Mouse (Mus musculus) heart, adult 2 months (tissue): Measurements from ENCODE around the gene Sacs.

Source experiments
- CTCF ChIP-seq: fragments of 200-600 bp; IDR thresholded peaks from 2 replicates; pipeline ENCODE4 v1.8.1; 2022; ENCODE audit warnings: antibody characterized with exemption, mild to moderate bottlenecking, moderate library complexity
- POLR2A ChIP-seq: fragments of 200-500 bp; IDR thresholded peaks from 2 replicates; pipeline ENCODE4 v1.6.1; 2011; ENCODE audit warnings: mild to moderate bottlenecking, low read depth, low read length, control low read depth; ENCODE audit not compliant: insufficient read depth

GRCm38 (mm10) chr14:61172548-61173158 lies 34.4 kb downstream of the Sacs start:
- TF ChIP-seq CTCF (no peak), POLR2A (peak; percentile 83)
